Mouse (Mus musculus) naive thymus-derived CD4-positive, alpha-beta T cell, adult 2 months (primary cell): ENCODE results near the gene Anapc15.

ENCODE experiments used
- DNase-seq: peaks from one replicate; pipeline ENCODE4 v3.0.0-alpha.2; 2011; ENCODE audit warnings: low read depth

Anapc15 gene

DNA sequence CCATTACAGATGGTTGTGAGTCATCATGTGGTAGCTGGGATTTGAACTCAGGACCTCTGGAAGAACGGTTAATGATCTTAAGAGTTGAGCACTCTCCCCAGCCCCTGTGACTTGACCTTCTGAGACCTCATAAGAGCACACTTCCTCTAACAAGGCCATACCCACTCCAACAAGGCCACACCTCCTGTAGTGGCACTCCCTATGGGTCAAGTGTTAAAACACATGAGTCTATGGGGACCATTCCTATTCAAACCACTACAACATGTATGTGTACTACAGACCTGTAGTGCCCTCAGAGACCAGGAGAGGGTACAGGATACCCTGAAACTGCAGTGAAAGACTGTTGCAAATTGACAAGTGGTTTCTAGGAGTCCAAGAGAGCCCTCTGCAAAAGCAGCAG, 15.6 kb upstream of the Anapc15 start:
- no peak for DNase-seq

- no peak for DNase-seq
Measured at GRCm38 (mm10) chr7:101851689-101852088, 11.8 kb upstream of the Anapc15 start.

DNA sequence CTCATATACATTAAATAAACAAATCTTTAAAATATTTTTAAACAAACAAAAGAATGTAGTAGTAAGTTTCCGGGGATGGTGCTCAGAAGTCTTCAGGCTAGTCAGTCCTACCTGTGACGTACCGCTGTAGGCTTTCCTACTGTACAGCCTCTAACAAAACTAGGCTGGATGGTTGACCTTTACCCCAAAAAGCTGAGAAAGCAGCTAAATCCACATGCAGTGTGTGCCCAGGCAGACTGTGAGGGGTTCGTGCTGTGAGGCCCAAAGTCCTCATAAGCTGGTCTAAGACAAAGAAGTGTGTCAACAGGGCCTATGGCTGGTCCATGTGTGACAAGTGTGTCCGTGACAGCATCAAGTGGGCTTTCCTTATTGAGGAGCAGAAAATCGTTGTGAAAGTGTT, 10.7 kb upstream of the Anapc15 start:
- DNase-seq = no peak

- DNase-seq = no peak
Measured at GRCm38 (mm10) chr7:101853816-101854215, 9.7 kb upstream of the Anapc15 start.

DNA sequence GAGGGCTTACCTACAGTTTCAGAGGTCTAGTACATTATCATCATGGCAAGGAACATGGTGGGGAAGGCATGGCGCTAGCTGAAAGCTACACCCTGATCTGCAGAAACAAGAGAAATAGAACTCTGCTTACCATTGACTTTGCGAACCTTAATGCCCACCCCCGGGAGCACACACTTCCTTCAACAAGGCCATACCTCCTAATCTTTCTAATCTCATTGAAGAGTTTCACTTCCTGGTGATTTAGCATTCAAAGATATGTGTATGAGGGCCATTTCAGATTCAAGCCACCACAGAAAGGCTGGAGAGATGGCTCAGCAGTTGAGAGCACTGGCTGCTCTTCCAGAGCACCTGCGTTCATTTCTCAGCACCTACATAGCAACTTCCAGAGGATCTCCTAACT, 6.4 kb upstream of the Anapc15 start, which contains the start of gene Folr2:
Folr2 (minus strand) TSS at position 101 of the 400 bp plus-strand sequence.
- no peak for DNase-seq

DNA sequence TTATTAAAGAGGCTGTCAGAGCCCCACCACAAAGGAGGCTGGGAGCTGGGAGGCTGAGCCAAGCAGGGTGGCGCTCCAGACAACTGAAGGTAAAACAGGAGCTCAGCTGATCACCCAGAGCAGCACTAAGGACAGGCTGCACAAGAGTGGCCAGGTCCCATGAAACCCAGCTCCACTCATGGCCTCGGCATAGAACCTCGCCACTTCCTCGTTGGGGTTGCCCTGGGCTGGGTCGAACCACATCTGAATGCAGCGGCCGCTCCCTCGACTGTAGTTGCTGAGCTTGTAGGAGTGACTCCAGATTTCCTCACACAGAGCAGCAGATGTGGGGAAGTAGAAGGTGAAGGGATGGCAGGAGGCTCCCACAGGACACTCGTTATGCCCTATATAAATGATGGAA, 5.2 kb upstream of the Anapc15 start:
- no peak for DNase-seq

DNA sequence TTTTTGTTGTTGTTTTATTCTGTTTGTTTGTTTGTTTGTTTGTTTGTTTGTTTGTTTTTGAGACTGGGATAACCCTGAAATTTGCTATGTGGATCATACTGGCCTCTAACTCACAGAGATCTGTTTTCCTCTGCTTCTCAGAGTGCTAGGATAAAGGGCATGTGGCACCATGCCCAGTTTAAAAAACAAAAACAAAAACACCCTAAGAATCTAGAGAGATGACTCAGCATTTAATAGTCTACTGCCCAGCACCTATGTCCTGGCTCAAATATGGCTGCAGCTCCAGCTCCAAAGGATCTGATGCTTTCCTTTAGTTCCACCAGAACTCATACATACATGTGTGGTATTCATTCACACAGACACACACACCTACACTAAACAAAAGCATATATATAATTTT, 2.5 kb upstream of the Anapc15 start:
- no peak for DNase-seq

DNA sequence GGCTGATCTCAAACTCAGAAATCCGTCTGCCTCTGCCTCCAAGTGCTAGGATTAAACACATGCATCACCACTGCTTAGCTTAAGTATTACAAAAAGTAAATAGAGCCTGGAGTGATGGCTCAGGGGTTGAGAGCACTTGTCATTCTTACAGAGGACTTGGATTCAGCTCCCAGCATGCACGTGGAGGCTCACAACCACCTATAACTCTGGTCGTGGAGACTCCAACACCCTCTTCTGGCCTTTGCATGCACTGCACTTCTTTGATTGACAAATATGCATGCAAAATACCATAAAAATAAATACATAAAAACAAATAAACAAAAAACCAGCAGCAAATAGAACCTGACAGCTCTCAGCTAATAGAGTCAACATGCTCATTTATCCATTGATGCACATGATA, 1.2 kb upstream of the Anapc15 start:
- no peak for DNase-seq

- DNase-seq = no peak
Measured at GRCm38 (mm10) chr7:101866491-101867265, 3.2 kb downstream of the Anapc15 start.

DNA sequence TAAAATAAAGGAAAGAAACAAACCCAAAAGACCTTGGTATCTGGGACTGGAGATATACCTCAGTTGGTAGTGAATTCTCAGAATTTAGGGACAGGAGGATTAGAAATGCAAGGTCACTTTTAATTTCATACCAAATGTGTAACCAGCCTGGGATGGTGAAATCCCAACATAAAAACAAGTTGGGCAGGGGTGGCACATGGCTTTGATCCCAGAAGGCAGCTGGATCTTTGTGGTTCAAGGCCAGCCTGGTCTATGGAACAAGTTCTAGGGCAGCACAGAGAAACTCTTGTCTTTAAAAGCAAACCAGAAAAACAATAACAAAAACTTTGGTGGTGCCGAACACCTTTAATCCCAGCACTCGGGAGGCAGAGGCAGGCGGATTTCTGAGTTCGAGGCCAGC, 4.0 kb downstream of the Anapc15 start:
- no peak for DNase-seq

DNA sequence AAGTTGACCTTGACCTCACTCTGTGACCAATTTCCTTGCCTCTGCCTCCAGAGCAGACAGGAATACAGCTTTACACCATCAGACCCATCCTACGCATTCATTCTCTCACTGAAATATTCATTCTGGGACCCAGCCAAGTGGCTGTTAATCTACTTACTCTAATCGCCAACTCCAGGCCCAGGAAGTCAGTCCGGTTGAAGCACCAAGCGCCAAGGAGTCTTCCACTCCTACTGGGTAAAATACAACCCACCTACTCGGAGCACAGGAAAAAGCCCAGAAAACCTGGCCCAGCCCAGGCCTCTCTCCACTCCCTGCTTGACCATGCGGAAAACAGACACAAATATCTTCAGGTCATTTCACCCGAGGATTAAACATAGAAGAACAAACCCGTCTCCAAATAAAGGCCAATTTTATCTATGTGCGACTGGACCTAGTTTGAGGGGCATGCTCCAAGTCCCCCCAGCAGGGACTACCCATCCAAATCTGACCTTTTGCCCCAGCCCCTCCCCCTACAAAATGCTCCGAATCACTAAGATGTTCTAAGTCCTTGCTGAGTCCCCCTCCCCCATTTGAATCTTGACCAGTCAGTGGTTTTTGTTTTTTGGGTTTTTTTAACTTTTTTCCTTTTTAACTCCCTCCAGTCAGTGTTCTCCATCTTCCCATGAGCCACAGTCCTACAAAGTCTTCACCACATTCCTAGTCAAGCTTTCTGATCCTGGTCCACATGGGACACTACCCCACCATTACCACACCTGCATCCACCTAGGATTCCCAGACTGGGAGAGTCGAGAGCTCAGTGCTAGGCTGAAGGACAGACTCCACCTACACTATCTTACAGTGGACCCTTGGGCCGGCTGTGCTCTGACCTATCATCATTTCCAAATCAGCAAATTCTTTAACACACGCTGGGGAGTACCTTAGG, 5.0 kb downstream of the Anapc15 start:
- no peak for DNase-seq

DNA sequence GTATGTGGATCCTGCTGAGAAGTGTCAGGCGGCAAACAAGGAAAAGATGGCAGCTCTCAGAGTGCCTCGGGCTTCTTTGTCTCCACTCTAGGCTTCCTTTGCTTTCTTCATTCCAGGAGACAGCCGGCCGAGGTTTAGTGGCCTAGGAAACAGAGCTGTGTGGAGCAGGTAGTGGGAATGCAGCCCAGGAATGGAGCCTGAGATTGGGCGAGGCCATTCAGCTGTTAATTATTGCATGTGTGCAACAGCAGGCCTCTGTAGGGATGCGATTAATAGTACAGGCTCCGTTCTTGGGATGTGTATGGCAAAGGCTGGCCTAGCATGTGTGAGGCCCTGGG, 5.6 kb downstream of the Anapc15 start:
- DNase-seq = no peak

- DNase-seq = no peak
Measured at GRCm38 (mm10) chr7:101870629-101871028, 7.1 kb downstream of the Anapc15 start, which contains the start of gene Folr1. Folr1 (minus strand) TSS chr7:101870788.

DNA sequence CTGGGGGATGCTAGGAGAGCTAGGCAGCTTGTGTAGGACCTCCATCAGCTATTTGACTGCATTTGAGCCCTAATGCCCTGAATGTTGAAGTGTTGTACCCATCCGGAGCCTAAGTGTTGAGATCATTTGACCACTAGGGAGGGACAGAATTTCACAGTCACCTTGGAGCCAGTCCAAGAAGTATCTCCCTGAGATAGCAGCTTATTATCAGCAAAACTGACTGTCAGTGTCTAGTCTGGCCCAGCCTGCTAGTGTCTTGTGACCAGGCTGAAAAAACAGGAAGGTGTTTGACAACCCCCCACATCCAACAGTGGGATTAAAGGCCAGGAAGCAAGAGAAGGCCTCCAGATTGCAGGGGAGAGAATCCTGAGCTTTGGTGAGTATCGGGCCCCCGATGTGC, 7.8 kb downstream of the Anapc15 start:
- DNase-seq = no peak

DNA sequence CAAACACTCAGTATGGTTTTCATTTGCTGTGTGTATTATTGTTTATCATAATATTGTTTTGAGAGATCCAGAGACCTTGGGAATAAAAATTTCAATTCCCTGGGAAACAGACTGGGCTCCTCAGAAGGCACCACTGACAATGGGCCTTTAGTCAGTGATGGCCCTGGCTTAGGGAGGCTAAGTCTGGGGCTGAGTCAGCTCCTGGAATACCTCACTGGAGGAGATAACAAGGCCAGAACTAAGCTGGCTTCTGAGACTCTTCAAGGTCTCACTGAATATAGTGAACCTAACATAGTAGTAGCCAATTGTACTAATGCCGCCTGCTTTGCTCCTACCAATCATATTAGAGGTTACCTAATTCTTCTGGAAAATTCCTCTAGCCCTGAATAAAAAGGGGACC, 12.5 kb downstream of the Anapc15 start:
- DNase-seq = no peak

DNA sequence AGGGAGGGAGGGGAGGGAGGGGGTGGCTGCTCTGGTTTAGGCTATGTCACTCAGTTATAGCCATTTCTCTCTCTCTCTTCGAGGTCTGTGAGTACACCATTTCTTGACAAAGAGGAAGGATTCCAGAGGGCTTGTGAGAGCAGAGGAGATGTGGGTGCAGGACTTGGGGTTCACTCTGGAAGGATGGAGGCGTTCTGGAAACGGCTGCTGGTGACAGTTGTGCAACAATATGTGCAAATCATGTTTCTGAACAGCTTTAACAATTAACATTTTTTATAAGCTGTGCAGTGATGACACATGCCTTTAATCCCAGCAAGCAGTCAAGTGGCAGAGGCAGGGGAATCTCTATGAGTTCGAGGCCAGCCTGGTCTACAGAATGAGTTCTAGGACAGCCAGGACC, 17.3 kb downstream of the Anapc15 start:
- DNase-seq = no peak

- DNase-seq = no peak
Measured at GRCm38 (mm10) chr7:101882413-101883154, 19.1 kb downstream of the Anapc15 start.

GRCm38 (mm10) chr7:101884160-101884559, 20.6 kb downstream of the Anapc15 start:
- no peak for DNase-seq

GRCm38 (mm10) chr7:101886274-101886673, 22.8 kb downstream of the Anapc15 start:
- DNase-seq = no peak

GRCm38 (mm10) chr7:101888460-101888859, 24.9 kb downstream of the Anapc15 start:
- DNase-seq = no peak

DNA sequence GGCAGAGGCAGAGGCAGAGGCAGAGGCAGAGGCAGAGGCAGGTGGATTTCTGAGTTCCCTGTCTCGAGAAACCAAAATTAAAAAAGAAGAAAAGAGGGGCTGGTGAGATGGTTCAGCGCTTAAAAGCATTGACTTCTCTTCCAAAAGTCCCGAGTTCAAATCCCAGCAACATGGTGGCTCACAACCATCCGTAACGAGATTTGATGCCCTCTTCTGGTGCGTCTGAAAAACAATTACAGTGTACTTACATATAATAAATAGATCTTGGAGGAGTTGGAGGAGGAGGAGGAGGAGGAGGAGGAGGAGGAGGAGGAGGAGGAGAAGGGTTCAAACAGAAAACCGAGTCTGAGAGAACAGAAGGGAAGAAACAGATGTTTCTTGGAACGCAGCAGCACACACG, 32.2 kb downstream of the Anapc15 start:
- DNase-seq = no peak
